Mouse (Mus musculus) heart, embryonic 12.5 days (tissue): Measurements from ENCODE around the gene Agfg2. TPM values are rescaled to one million over a fixed set of nuclear protein-coding genes. Genes with fewer than 3 reads are reported as not detected.
"Not testable (repeated sequence)": the region's sequence is repeated elsewhere in the genome, so short reads cannot be mapped to it uniquely, and the experiment has no call there.

Source experiments
- ATAC-seq: fragments of 200-750 bp; cut with Nextera tagmentation; 2 replicates; pipeline ENCODE4 v1.8.0; 2017; ENCODE audit warnings: moderate TSS enrichment, moderate library complexity; ENCODE audit not compliant: insufficient number of reproducible peaks, low FRiP score
- H3K27ac ChIP-seq: fragments of 300-500 bp; sonication (generic); 2 replicates; pipeline ENCODE4 v1.5.1; 2016; ENCODE audit warnings: mild to moderate bottlenecking, moderate library complexity; ENCODE audit not compliant: poor library complexity, severe bottlenecking
- H3K27me3 ChIP-seq: fragments of 300-500 bp; sonication (generic); replicated peaks from 2 replicates; pipeline ENCODE4 v1.6.1; 2016; ENCODE audit warnings: mild to moderate bottlenecking, moderate library complexity
- H3K36me3 ChIP-seq: fragments of 300-500 bp; sonication (generic); 2 replicates; pipeline ENCODE4 v1.6.1; 2016; ENCODE audit warnings: mild to moderate bottlenecking, moderate library complexity
- H3K4me1 ChIP-seq: fragments of 300-500 bp; sonication (generic); replicated peaks from 2 replicates; pipeline ENCODE4 v1.6.1; 2016; ENCODE audit warnings: mild to moderate bottlenecking
- H3K4me2 ChIP-seq: fragments of 300-500 bp; sonication (generic); 2 replicates; pipeline ENCODE4 v1.6.1; 2016; ENCODE audit warnings: mild to moderate bottlenecking, moderate library complexity
- H3K4me3 ChIP-seq: fragments of 300-500 bp; sonication (generic); 2 replicates; pipeline ENCODE4 v1.5.1; 2016; ENCODE audit warnings: mild to moderate bottlenecking
- H3K9ac ChIP-seq: fragments of 300-500 bp; sonication (generic); 2 replicates; pipeline ENCODE4 v1.6.1; 2016; ENCODE audit warnings: mild to moderate bottlenecking, moderate library complexity
- H3K9me3 ChIP-seq: fragments of 300-500 bp; sonication (generic); replicated peaks from 2 replicates; pipeline ENCODE4 v1.6.1; 2016; ENCODE audit warnings: mild to moderate bottlenecking, moderate library complexity
- WGBS: fragments of 180-500 bp; shearing (Covaris S2); methylation state at CpG from one replicate; pipeline ENCODE4 v1.1.7; 2016; 5-methylcytosine and 5-hydroxymethylcytosine counted together
- polyA plus RNA-seq: library from polyadenylated mRNA; unstranded; fragments of >200 nt; fragmentation: Nextera tagmentation; extraction: Ambion mirVana; gene quantifications from 2 replicates; pipeline ENCODE4 v1.2.1, GENCODE M21; 2016

Gene Agfg2
- 25.6 and 29.3 TPM in 2 replicates for polyA plus RNA-seq

- no peaks in the 10 kb centered on the region for H3K9me3 ChIP-seq
- peak within 1 kb of the TSS; percentile 71 for H3K27ac ChIP-seq
- H3K4me3 ChIP-seq = peak within 1 kb of the TSS; percentile 90
- peak within 1 kb of the TSS; percentile 86 for H3K9ac ChIP-seq
- under 1% methylated on average over 62 of the region's 62 CpGs for WGBS
- peak; percentile 96 for ATAC-seq
- H3K36me3 ChIP-seq = 0 out of 2 replicates have a peak, but pooled peaks cover 3% of the 10 kb centered on the region
- no peaks in the 10 kb centered on the region for H3K27me3 ChIP-seq
- H3K4me2 ChIP-seq = peak within 1 kb of the TSS; percentile 98
- peaks cover 27% of the 10 kb centered on the region for H3K4me1 ChIP-seq
Observed at GRCm38 (mm10) chr5:137684294-137685123, at the start of gene Agfg2. TSS of gene Agfg2 (minus strand) at chr5:137684726.

- H3K27me3 ChIP-seq = peaks cover 15% of the 10 kb centered on the region; the same call in 1 of the 2 replicates
- no peak overlapping the region for H3K4me2 ChIP-seq
- WGBS = 90% methylated on average over 12 of the region's 12 CpGs
- H3K27ac ChIP-seq = no peak overlapping the region
- H3K9me3 ChIP-seq = no peaks in the 10 kb centered on the region
- H3K9ac ChIP-seq = no peak overlapping the region
- H3K36me3 ChIP-seq = peaks cover 41% of the 10 kb centered on the region
- H3K4me3 ChIP-seq = no peak overlapping the region
- no peak for ATAC-seq
- peaks cover 13% of the 10 kb centered on the region for H3K4me1 ChIP-seq
Observed at GRCm38 (mm10) chr5:137733638-137734288, 49.2 kb upstream of the Agfg2 start.

GRCm38 (mm10) chr5:137726767-137727166, 42.2 kb upstream of the Agfg2 start:
- Histone ChIP-seq H3K9ac (no peak overlapping the region), H3K27ac (no peak overlapping the region), H3K9me3 (no peaks in the 10 kb centered on the region), H3K4me1 (no peaks in the 10 kb centered on the region), H3K4me3 (no peak overlapping the region), H3K36me3 (0 out of 2 replicates have a peak, but pooled peaks cover 4% of the 10 kb centered on the region), H3K27me3 (peaks cover 11% of the 10 kb centered on the region; the same call in 1 of the 2 replicates), H3K4me2 (no peak overlapping the region)
- ATAC-seq = no peak
- 57% methylated on average over 6 of the region's 6 CpGs for WGBS

- H3K4me2 ChIP-seq = no peak overlapping the region
- H3K36me3 ChIP-seq = no peaks in the 10 kb centered on the region
- H3K4me3 ChIP-seq = no peak overlapping the region
- peaks cover 12% of the 10 kb centered on the region for H3K4me1 ChIP-seq
- H3K27ac ChIP-seq = no peak overlapping the region
- 0 out of 2 replicates have a peak, but pooled peaks cover 2% of the 10 kb centered on the region for H3K27me3 ChIP-seq
- 81% methylated on average over 5 of the region's 5 CpGs for WGBS
- H3K9ac ChIP-seq = no peak overlapping the region
- no peak for ATAC-seq
- no peaks in the 10 kb centered on the region for H3K9me3 ChIP-seq
Observed at GRCm38 (mm10) chr5:137723840-137724239, 39.3 kb upstream of the Agfg2 start.

GRCm38 (mm10) chr5:137720558-137721164, 36.1 kb upstream of the Agfg2 start:
- WGBS = 9% methylated on average over 11 of the region's 16 CpGs
- H3K9me3 ChIP-seq, H3K27me3 ChIP-seq, H3K27ac ChIP-seq, H3K9ac ChIP-seq, H3K36me3 ChIP-seq: not testable (repeated sequence)
- Histone ChIP-seq H3K4me1 (peaks cover 17% of the 10 kb centered on the region), H3K4me3 (peak overlapping the region; percentile 27), H3K4me2 (peak overlapping the region; percentile 63)
- peak; percentile 69 for ATAC-seq

- Histone ChIP-seq H3K4me1 (peaks cover 17% of the 10 kb centered on the region), H3K27me3 (0 out of 2 replicates have a peak, but pooled peaks cover 2% of the 10 kb centered on the region), H3K9me3 (no peaks in the 10 kb centered on the region), H3K9ac (no peak overlapping the region; the same call in 1 of the 2 replicates), H3K4me2 (peak overlapping the region; percentile 29), H3K27ac (peak overlapping the region; percentile 53), H3K4me3 (no peak overlapping the region), H3K36me3 (no peaks in the 10 kb centered on the region)
- 28% methylated on average over 6 of the region's 6 CpGs for whole genome bisulfite sequencing
- peak; percentile 73; the same call in 1 of the 2 replicates for ATAC-seq
Observed at GRCm38 (mm10) chr5:137719088-137719487, 34.6 kb upstream of the Agfg2 start.

GRCm38 (mm10) chr5:137718020-137718790, 33.7 kb upstream of the Agfg2 start:
- WGBS = 64% methylated on average over 8 of the region's 8 CpGs
- H3K27ac ChIP-seq = 0 out of 2 replicates have a peak overlapping the region, but pooled peaks have one; percentile 11
- 0 out of 2 replicates have a peak, but pooled peaks cover 2% of the 10 kb centered on the region for H3K27me3 ChIP-seq
- H3K4me2 ChIP-seq = no peak overlapping the region
- peaks cover 17% of the 10 kb centered on the region for H3K4me1 ChIP-seq
- H3K9me3 ChIP-seq = no peaks in the 10 kb centered on the region
- no peak overlapping the region for H3K9ac ChIP-seq
- no peak overlapping the region for H3K4me3 ChIP-seq
- no peak for ATAC-seq
- H3K36me3 ChIP-seq = no peaks in the 10 kb centered on the region

GRCm38 (mm10) chr5:137715685-137716084, 31.2 kb upstream of the Agfg2 start:
- no peaks in the 10 kb centered on the region for H3K9me3 ChIP-seq
- H3K4me1 ChIP-seq = peaks cover 16% of the 10 kb centered on the region
- H3K9ac ChIP-seq = no peak overlapping the region
- 70% methylated on average over 8 of the region's 8 CpGs for WGBS
- no peak for ATAC-seq
- no peak overlapping the region for H3K4me3 ChIP-seq
- H3K4me2 ChIP-seq = no peak overlapping the region
- H3K27ac ChIP-seq = no peak overlapping the region
- no peaks in the 10 kb centered on the region for H3K27me3 ChIP-seq
- H3K36me3 ChIP-seq = no peaks in the 10 kb centered on the region

- Histone ChIP-seq H3K4me3 (no peak overlapping the region), H3K27ac (no peak overlapping the region), H3K27me3 (no peaks in the 10 kb centered on the region), H3K9me3 (no peaks in the 10 kb centered on the region), H3K36me3 (no peaks in the 10 kb centered on the region), H3K4me2 (no peak overlapping the region), H3K4me1 (peaks cover under 1% of the 10 kb centered on the region), H3K9ac (no peak overlapping the region)
- ATAC-seq = no peak
- WGBS = 81% methylated on average over 5 of the region's 5 CpGs
Observed at GRCm38 (mm10) chr5:137713454-137713853, 28.9 kb upstream of the Agfg2 start.

GRCm38 (mm10) chr5:137706913-137707633, 22.5 kb upstream of the Agfg2 start:
- H3K9me3 ChIP-seq = no peaks in the 10 kb centered on the region
- no peak overlapping the region for H3K9ac ChIP-seq
- H3K27ac ChIP-seq = no peak overlapping the region
- peak; percentile 39; the same call in 1 of the 2 replicates for ATAC-seq
- H3K4me1 ChIP-seq = peaks cover 9% of the 10 kb centered on the region
- H3K4me2 ChIP-seq = no peak overlapping the region
- WGBS = 60% methylated on average over 12 of the region's 12 CpGs
- no peaks in the 10 kb centered on the region for H3K36me3 ChIP-seq
- no peak overlapping the region for H3K4me3 ChIP-seq
- H3K27me3 ChIP-seq = no peaks in the 10 kb centered on the region
